Mouse (Mus musculus) olfactory bulb, adult 2 months (tissue): ENCODE results near the gene Cope. TPM values are rescaled to one million over a fixed set of nuclear protein-coding genes. Genes with fewer than 3 reads are reported as not detected.

Experiments used
- H3K27ac ChIP-seq: fragments of 200-500 bp; 2 replicates; pipeline ENCODE4 v1.5.1; 2012; ENCODE audit warnings: low read depth, low read length; ENCODE audit not compliant: insufficient read depth
- H3K4me1 ChIP-seq: fragments of 200-500 bp; 2 replicates; pipeline ENCODE4 v1.6.1; 2012; ENCODE audit warnings: low read length; ENCODE audit not compliant: control insufficient read depth, insufficient read depth
- H3K4me3 ChIP-seq: fragments of 200-500 bp; 2 replicates; pipeline ENCODE4 v1.5.1; 2012; ENCODE audit warnings: mild to moderate bottlenecking, low read depth, low read length, moderate library complexity; ENCODE audit not compliant: insufficient read depth
- CTCF ChIP-seq: fragments of 200-500 bp; IDR thresholded peaks from 2 replicates; pipeline ENCODE4 v1.5.1; 2012; ENCODE audit warnings: low read depth, mild to moderate bottlenecking, low read length, moderate library complexity; ENCODE audit not compliant: insufficient read depth
- POLR2A ChIP-seq: fragments of 200-500 bp; IDR thresholded peaks from 2 replicates; pipeline ENCODE4 v1.6.1; 2012; ENCODE audit warnings: mild to moderate bottlenecking, low read depth, low read length, moderate library complexity; ENCODE audit not compliant: insufficient read depth
- WGBS: fragments of 180-500 bp; shearing (Covaris S2); methylation state at CpG from one replicate; pipeline ENCODE4 v1.1.7; 2018; 5-methylcytosine and 5-hydroxymethylcytosine counted together
- polyA plus RNA-seq: library from polyadenylated mRNA; stranded (reverse); fragments of >200 nt; gene quantifications from 2 replicates; pipeline ENCODE4 v1.2.4, GENCODE M21; 2012; ENCODE audit warnings: low replicate concordance; ENCODE audit not compliant: missing spikeins, insufficient read depth, insufficient read length

The Cope gene
- polyA plus RNA-seq, 1 experiment, result not detected

DNA sequence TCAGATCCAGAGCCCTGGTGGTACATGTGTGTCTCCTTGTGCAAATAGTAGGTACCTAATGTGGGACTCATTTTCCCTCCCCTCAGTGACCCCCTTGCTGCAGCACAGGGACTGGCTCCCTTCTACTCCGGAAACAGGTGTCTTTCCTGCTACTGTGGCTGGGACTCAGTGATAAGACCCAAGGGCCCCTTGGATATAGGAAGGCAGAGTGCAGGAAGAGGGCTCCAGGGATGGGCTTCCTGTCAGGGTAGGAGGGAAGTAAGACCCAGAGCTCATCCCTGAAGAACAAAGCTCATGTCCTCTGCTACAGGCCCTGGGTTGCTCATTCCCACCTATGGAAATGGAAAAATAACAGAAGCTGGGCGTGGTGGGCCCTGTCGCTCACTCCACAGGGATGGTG lies 25.8 kb upstream of the Cope start:
- no peak overlapping the region for H3K27ac ChIP-seq
- TF ChIP-seq CTCF (no peak), POLR2A (no peak)
- H3K4me3 ChIP-seq, result no peak overlapping the region
- peaks cover 30% of the 10 kb centered on the region for H3K4me1 ChIP-seq
- WGBS, result 95% methylated on average over 3 of the region's 3 CpGs

DNA sequence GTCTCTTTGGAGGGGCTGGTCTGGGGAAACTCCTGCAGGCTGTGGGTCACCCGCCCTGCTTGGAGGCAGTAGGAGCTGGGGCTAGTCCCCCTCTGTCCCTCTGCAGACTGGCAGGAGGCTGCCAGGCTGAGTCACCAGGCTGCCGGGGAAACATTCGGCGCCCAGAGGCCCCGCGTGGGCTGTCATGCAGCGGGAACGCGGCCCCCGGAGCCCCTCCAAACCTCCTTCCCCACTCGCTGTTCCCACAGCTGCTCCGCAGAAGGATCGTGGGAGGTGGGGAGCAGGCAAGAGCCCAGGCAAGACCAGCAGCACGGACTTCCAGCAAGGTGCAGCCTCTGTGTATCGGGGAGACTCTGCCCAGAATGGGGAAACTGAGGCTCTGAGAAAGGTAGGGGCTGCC lies 24.1 kb upstream of the Cope start:
- TF ChIP-seq CTCF (no peak), POLR2A (no peak)
- peaks cover 36% of the 10 kb centered on the region for H3K4me1 ChIP-seq
- WGBS, result 40% methylated on average over 15 of the region's 15 CpGs
- peak overlapping the region; percentile 20; the same call in 1 of the 2 replicates for H3K27ac ChIP-seq
- peak overlapping the region; percentile 11; the same call in 1 of the 2 replicates for H3K4me3 ChIP-seq

GRCm38 (mm10) chr8:70279266-70279665 lies 23.1 kb upstream of the Cope start:
- H3K4me1 ChIP-seq, result peaks cover 39% of the 10 kb centered on the region
- TF ChIP-seq POLR2A (no peak), CTCF (no peak)
- 57% methylated on average over 8 of the region's 8 CpGs for WGBS
- no peak overlapping the region for H3K4me3 ChIP-seq
- H3K27ac ChIP-seq, result peak overlapping the region; percentile 4; the same call in 1 of the 2 replicates

DNA sequence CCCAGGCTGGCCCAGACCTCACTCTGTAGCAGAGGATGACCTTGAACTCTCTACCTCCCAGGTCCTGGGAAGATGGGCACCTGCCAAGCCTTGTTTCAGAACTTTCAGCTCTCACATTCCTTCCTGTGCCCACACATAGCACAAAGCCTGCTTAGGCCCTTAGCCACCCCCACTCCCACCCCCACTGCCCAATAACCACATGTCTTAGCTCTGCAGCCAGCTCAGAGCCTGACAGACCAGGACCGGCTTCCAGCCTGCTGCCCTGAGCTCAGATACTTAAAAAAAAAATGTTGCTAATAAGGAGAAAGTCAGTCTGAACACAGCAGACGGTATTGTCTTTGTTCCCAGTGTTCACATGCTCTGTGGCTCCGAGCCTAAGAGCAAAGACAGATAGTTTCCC lies 21.3 kb upstream of the Cope start:
- H3K4me3 ChIP-seq, result no peak overlapping the region
- TF ChIP-seq CTCF, result no peak
- no peak for TF ChIP-seq POLR2A
- peaks cover 39% of the 10 kb centered on the region for H3K4me1 ChIP-seq
- no peak overlapping the region for H3K27ac ChIP-seq
- 46% methylated on average over 3 of the region's 3 CpGs for WGBS

DNA sequence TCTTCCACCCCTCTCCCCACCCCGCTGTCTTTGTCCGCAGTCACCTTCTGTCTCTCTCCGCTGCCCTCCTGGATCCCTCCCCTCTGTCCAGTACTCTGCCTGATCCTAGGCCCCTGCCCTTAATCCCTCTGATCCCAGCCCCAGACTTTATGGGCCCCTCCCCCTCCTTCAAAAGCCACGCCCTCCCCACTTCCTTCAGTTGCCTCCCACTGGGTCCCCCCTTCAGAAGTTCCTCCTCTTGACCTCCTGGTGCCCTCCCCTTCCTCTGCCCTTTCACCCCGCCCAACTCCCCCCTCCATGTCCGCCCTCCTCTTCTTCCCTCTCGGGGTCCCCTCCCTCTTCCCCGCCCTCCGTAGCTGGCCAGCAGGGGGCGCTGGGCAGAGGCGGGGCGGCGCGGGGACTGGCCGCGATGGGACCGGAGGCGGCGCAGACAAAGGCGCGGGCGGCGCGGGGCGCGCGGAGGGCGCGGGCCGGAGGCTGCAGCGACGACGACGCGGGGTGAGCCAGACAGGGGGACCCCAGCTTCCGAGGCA lies 19.6 kb upstream of the Cope start, which contains the start of gene Homer3:
Gene Homer3 (plus strand): TSS at position 225 of the 533 bp plus-strand sequence.
- Histone ChIP-seq H3K27ac (no peak within 1 kb of the TSS), H3K4me1 (peaks cover 34% of the 10 kb centered on the region), H3K4me3 (peak within 1 kb of the TSS; percentile 79)
- TF ChIP-seq POLR2A, result no peak; the same call in 1 of the 2 replicates
- peak; percentile 76; the same call in 1 of the 2 replicates for TF ChIP-seq CTCF
- 2% methylated on average over 36 of the region's 36 CpGs for WGBS

GRCm38 (mm10) chr8:70283136-70284077 lies 18.9 kb upstream of the Cope start:
- WGBS, result 2% methylated on average over 55 of the region's 55 CpGs
- Histone ChIP-seq H3K27ac (no peak overlapping the region), H3K4me3 (peak overlapping the region; percentile 79), H3K4me1 (peaks cover 27% of the 10 kb centered on the region)
- TF ChIP-seq CTCF, result no peak; the same call in 1 of the 2 replicates
- no peak; the same call in 1 of the 2 replicates for TF ChIP-seq POLR2A

DNA sequence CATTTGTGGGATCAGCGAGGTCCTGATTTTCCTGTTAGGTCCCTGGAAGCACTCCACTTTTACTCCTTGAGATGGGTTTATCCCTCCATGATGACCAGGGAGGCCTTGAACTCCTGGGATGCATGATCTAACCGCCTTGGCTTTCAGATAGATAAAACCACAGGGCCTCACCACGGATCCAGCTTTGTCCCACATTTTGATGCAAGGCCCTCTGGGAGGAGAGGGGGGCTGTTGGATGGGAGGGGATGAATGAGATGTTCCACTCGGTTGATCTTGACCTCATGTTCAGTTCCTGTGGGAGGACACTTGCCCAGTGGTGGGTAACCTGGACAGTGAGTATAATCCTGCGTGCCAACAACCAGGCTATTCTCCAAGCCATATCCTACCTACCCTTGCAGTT lies 17.9 kb upstream of the Cope start:
- WGBS, result 83% methylated on average over 5 of the region's 5 CpGs
- no peak overlapping the region for H3K27ac ChIP-seq
- H3K4me1 ChIP-seq, result peaks cover 17% of the 10 kb centered on the region
- TF ChIP-seq CTCF (no peak), POLR2A (no peak)
- H3K4me3 ChIP-seq, result no peak overlapping the region

GRCm38 (mm10) chr8:70285304-70285703 lies 17.0 kb upstream of the Cope start:
- Histone ChIP-seq H3K27ac (no peak overlapping the region), H3K4me1 (peaks cover 16% of the 10 kb centered on the region), H3K4me3 (no peak overlapping the region)
- 98% methylated on average over 15 of the region's 15 CpGs for WGBS
- TF ChIP-seq CTCF (no peak), POLR2A (no peak)

- WGBS, result 93% methylated on average over 8 of the region's 8 CpGs
- no peak for TF ChIP-seq CTCF
- no peak for TF ChIP-seq POLR2A
- H3K27ac ChIP-seq, result no peak overlapping the region
- peaks cover 16% of the 10 kb centered on the region for H3K4me1 ChIP-seq
- H3K4me3 ChIP-seq, result no peak overlapping the region
These were observed 15.6 kb upstream of the Cope start for GRCm38 (mm10) chr8:70286737-70287136.
